Mouse (Mus musculus) heart, postnatal 4 days (tissue): ENCODE measurements around the gene Aadac. TPM values are rescaled to one million over a fixed set of nuclear protein-coding genes. Genes with fewer than 3 reads are reported as not detected.

Experiments used
- DNase-seq: peaks from one replicate; pipeline ENCODE4 v3.0.0; 2021
- total RNA-seq, 2 experiments: library from RNA; stranded (reverse); gene quantifications; 2 replicates each; pipeline ENCODE4 v1.2.3; 2021

The Aadac gene
- not detected for total RNA-seq

DNA sequence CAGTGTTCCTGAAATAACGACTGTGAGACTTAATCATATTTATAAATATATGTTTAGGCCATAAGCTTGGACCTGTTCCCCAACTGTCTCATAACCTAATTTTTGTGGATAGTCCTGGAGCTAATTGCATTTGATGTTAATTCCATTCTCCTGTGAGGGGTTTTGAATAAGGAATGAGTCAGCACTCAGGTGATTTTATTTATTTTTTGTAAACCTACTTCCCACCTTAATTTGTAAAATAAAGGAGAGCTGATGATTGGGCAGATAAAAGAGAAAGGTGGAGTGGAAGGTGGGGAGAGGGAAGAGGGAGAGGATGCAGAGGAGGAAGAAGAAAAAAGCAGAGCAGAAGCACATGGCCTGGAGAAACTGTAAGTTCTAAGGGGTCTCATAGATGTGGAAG lies at the start of gene Aadac:
Gene Aadac, plus strand, starts transcription at position 301 of the 400 bp plus-strand sequence.
- no peak for DNase-seq

DNA sequence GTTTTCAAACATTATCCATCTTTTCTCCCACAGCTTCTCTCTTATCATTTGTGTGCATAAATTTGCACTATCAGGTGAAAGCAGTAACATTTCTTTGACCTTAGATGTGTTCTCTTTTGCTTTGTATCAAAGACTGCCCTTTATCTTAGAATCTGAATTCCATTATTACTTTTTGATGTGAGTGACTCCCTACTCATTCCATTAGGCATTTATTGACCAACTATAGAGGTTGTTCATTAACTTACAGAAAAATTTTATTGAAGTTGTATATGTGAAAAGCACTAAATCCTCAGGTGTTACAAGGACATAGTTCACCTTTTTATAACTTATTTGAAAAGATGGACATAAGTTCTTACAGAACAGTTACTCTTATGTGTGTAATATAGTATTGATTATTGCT lies 21.9 kb upstream of the Aadac start:
- no peak for DNase-seq

GRCm38 (mm10) chr3:60006443-60006842 lies 19.1 kb upstream of the Aadac start, which contains the start of gene Aadacl2:
TSS of gene Aadacl2 (plus strand) at chr3:60006743.
- DNase-seq: no peak

GRCm38 (mm10) chr3:60031511-60031910 lies 6.0 kb downstream of the Aadac start:
- DNase-seq: no peak

DNA sequence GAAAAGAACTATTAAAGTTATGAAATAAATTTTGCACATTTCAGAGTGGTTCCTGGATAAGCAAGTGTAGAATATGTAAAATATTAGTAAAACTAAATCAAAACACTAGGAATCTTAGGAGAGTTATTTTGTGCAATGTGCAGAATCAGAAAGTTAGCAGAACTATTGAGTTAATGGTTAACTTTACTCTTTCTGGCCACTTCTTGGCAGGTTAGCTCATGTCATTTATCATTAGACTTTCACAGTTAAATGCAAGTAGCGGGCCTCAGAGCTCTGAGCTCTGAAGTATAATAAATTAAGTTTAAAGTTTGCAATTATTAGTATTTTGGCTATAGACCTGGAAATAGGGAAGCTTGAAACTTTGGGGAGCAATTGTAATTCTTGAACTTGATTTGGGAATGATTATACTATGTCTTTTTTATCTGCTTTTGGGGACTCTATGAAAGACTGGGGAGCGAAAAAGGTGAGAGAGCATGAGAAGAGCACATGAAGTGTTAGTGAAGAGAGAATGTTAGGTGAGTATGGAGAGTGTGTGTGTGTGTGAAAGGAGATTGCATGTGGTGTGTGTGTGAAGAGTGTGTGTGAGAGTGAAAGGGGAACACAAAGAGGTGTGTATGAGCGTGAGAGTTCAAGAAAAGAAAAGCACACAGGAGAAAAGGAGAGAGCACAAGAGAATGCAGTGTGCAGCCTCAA lies 20.9 kb downstream of the Aadac start:
- DNase-seq: no peak

DNA sequence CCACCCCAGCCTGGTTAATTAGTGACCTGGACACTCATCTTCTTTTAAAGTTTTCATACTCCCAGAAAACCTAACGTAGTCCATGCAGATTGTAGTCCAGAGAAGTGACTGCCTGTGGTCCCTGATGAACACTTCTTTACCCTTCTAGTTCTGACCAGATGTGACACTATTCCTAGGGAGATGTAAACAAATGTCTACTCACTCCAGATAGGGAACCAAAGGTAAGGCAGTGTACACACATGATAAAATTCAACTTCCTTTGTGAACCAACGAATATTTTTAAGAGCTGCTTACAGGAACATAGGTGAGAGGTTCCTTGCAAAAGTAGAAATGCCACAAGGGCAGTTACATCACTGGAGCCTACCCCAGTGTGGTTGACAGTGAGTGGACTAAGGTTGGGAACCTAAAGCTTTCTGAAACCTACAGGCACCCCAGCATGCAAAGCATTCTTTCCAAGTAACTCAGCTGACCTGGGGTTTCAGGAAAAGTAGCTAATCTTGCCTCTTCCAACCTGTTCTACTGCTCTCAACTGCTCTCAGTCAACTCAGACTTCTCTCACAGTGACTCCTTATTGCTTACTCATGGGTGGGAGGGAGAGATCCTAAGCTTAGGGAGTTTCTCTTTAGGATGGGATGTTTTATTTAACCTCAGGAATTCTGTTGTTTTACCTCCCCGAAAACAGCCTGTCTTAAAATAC lies 27.9 kb downstream of the Aadac start:
- no peak for DNase-seq

- no peak for DNase-seq
These were observed 28.4 kb downstream of the Aadac start for GRCm38 (mm10) chr3:60053931-60054330.

DNA sequence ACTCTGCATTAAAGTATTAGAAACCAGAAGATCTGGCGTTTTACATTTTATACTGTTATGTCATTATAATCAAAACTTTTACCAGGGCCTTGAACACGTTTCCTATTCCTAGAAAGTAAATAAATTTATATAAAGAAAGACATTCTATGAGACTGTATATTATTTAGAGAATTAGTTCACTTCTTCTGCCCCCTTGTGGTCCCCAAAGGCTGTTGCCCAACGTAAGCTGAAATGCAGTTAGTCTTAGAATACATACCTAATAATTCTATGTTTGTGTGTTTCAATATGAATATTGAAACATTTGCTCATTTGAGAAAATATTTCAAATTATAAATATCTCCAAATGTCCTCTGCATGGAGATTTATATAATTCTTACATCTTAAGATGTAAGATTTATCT lies 30.9 kb downstream of the Aadac start:
- no peak for DNase-seq

DNA sequence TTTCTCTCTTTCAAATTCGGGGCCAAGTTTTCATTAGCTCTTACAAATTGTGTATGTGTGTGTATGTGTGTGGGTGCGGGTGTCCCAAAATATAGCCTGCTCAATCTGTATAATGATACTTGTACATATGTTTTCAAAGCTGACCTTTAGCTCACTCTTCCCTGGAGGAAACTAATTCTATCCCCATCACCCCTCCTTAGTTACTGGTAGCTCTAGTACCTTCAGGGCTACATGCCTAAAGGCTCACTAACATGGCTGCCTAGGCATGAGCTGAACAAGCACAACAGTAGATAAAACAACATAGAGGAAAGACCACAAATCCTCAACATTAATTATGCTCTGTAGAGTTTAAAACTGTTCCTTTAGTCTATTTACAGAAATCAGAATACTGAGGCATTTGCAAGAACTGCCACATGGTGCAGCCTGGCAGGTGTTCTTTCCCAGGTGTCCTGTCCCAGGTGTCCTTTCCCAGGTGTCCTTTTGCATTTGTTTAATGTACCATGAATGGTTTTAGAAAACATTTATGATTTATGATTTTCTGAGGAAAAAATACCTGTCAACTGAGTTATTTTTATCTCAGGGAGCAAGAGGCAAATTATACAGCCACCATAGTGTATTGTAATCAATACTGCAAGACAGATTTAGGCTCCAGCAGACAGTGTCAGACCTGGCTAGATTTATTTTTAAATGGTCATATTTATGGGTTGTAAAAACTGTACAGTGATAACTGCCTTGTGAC lies 31.7 kb downstream of the Aadac start:
- no peak for DNase-seq

- DNase-seq: no peak
These were observed 32.2 kb downstream of the Aadac start for GRCm38 (mm10) chr3:60057809-60058082.

DNA sequence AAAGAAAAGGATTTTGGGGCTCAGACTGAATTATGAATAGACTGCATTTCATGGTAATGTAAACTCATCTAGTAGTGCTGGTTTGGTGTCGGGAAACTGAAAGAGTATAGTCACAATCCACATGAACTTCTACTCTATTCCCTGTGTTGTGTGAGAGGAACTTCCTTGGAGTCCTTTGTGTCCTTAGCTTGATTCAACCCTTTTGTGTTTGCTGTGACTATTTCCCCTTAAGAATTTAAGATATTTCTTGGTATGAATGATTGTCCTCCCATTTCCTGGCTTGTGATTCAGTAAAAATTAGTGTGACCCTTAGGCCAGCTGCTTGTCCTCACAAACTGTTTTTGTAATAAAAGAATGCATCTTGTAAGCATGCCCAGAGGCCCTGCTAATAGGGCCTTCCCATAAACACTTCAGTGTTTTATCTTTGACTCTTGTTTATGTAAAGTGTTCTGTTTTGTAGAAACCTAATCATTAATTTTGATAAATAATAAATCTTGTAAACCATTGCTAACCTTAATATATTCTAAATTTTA lies 53.4 kb downstream of the Aadac start:
- no peak for DNase-seq

- peak; percentile 8 for DNase-seq
These were observed 55.1 kb downstream of the Aadac start for GRCm38 (mm10) chr3:60080572-60080971.

- peak; percentile 13 for DNase-seq
These were observed 56.1 kb downstream of the Aadac start, which contains the start of gene Sucnr1 for GRCm38 (mm10) chr3:60081648-60082047. TSS of gene Sucnr1 (plus strand) at chr3:60081869.

- no peak for DNase-seq
These were observed 57.2 kb downstream of the Aadac start for GRCm38 (mm10) chr3:60082746-60083145.

GRCm38 (mm10) chr3:60085729-60086128 lies 60.2 kb downstream of the Aadac start:
- no peak for DNase-seq

Other genes with a start within 250 kb of the Aadac start
- gene Gm8298, start 164.7 kb upstream of the Aadac start, total RNA-seq: not detected
- gene C130079G13Rik, start 100.5 kb upstream of the Aadac start, total RNA-seq: not detected
- gene Aadacl2, start 19.0 kb upstream of the Aadac start, total RNA-seq: not detected
- not detected for gene Sucnr1, start 56.2 kb downstream of the Aadac start, total RNA-seq